Mouse (Mus musculus): ENCODE measurements around the gene Tubb5. TPM values are rescaled to one million over a fixed set of nuclear protein-coding genes. Genes with fewer than 3 reads are reported as not detected.

The Tubb5 gene
- polyA plus RNA-seq, 1 experiment, result 447 TPM

- Histone ChIP-seq H3K27ac (ENCODE audit: control insufficient read depth, insufficient read depth, low read depth, low read length, poor library complexity) (peak overlapping the region; percentile 87), H3K4me1 (ENCODE audit: control insufficient read depth, insufficient read depth, low read length) (peaks cover 4% of the 10 kb centered on the region), H3K4me3 (replicated peaks; ENCODE audit: control insufficient read depth, low read depth, low read length) (peak overlapping the region; percentile 67)
- TF ChIP-seq POLR2A (IDR thresholded peaks at IDR 0.05; ENCODE audit: borderline replicate concordance, control insufficient read depth, low read depth, low read length) (no peak), CTCF (IDR thresholded peaks at IDR 0.05; ENCODE audit: control insufficient read depth, insufficient read depth, low read length) (peak; percentile 44)
- WGBS, result 24% methylated on average over 8 of the region's 8 CpGs
These were observed 33.0 kb upstream of the Tubb5 start for GRCm38 (mm10) chr17:35870884-35871696.

GRCm38 (mm10) chr17:35870151-35870883 is 32.2 kb upstream of the Tubb5 start:
- WGBS, result 3% methylated on average over 9 of the region's 9 CpGs

GRCm38 (mm10) chr17:35869346-35870067 is 31.4 kb upstream of the Tubb5 start:
- peak overlapping the region; percentile 83 for H3K4me3 ChIP-seq (replicated peaks; ENCODE audit: control insufficient read depth, low read depth, low read length)
- WGBS, result under 1% methylated on average over 7 of the region's 7 CpGs
- TF ChIP-seq POLR2A (IDR thresholded peaks at IDR 0.05; ENCODE audit: borderline replicate concordance, control insufficient read depth, low read depth, low read length) (no peak), CTCF (IDR thresholded peaks at IDR 0.05; ENCODE audit: control insufficient read depth, insufficient read depth, low read length) (no peak)
- peaks cover 5% of the 10 kb centered on the region for H3K4me1 ChIP-seq (ENCODE audit: control insufficient read depth, insufficient read depth, low read length)
- peak overlapping the region; percentile 96 for H3K27ac ChIP-seq (ENCODE audit: control insufficient read depth, insufficient read depth, low read depth, low read length, poor library complexity)

More at GRCm38 (mm10) chr17:35870151-35870883, 32.2 kb upstream of the Tubb5 start:
- no peak for TF ChIP-seq POLR2A (IDR thresholded peaks at IDR 0.05; ENCODE audit: borderline replicate concordance, control insufficient read depth, low read depth, low read length)
- TF ChIP-seq CTCF (IDR thresholded peaks at IDR 0.05; ENCODE audit: control insufficient read depth, insufficient read depth, low read length), result no peak
- peak overlapping the region; percentile 83 for H3K4me3 ChIP-seq (replicated peaks; ENCODE audit: control insufficient read depth, low read depth, low read length)
- peaks cover 4% of the 10 kb centered on the region for H3K4me1 ChIP-seq (ENCODE audit: control insufficient read depth, insufficient read depth, low read length)
- peak overlapping the region; percentile 94 for H3K27ac ChIP-seq (ENCODE audit: control insufficient read depth, insufficient read depth, low read depth, low read length, poor library complexity)

GRCm38 (mm10) chr17:35868961-35869345 is 30.8 kb upstream of the Tubb5 start:
- TF ChIP-seq CTCF (IDR thresholded peaks at IDR 0.05; ENCODE audit: control insufficient read depth, insufficient read depth, low read length), result no peak
- no peak for TF ChIP-seq POLR2A (IDR thresholded peaks at IDR 0.05; ENCODE audit: borderline replicate concordance, control insufficient read depth, low read depth, low read length)
- under 1% methylated on average over 7 of the region's 7 CpGs for WGBS
- Histone ChIP-seq H3K27ac (ENCODE audit: control insufficient read depth, insufficient read depth, low read depth, low read length, poor library complexity) (peak overlapping the region; percentile 96), H3K4me1 (ENCODE audit: control insufficient read depth, insufficient read depth, low read length) (peaks cover 5% of the 10 kb centered on the region), H3K4me3 (replicated peaks; ENCODE audit: control insufficient read depth, low read depth, low read length) (peak overlapping the region; percentile 83)

GRCm38 (mm10) chr17:35868165-35868820 is 30.2 kb upstream of the Tubb5 start:
- 3% methylated on average over 17 of the region's 17 CpGs for WGBS
- H3K27ac ChIP-seq (ENCODE audit: control insufficient read depth, insufficient read depth, low read depth, low read length, poor library complexity), result peak overlapping the region; percentile 96
- peak; percentile 33; the same call in 1 of the 2 replicates for TF ChIP-seq POLR2A (IDR thresholded peaks at IDR 0.05; ENCODE audit: borderline replicate concordance, control insufficient read depth, low read depth, low read length)
- no peak for TF ChIP-seq CTCF (IDR thresholded peaks at IDR 0.05; ENCODE audit: control insufficient read depth, insufficient read depth, low read length)
- H3K4me3 ChIP-seq (replicated peaks; ENCODE audit: control insufficient read depth, low read depth, low read length), result peak overlapping the region; percentile 83
- peaks cover 3% of the 10 kb centered on the region; the same call in 1 of the 2 replicates for H3K4me1 ChIP-seq (ENCODE audit: control insufficient read depth, insufficient read depth, low read length)

GRCm38 (mm10) chr17:35866911-35867890 is 29.1 kb upstream of the Tubb5 start:
- TF ChIP-seq CTCF (IDR thresholded peaks at IDR 0.05; ENCODE audit: control insufficient read depth, insufficient read depth, low read length) (peak; percentile 51; the same call in 1 of the 2 replicates), POLR2A (IDR thresholded peaks at IDR 0.05; ENCODE audit: borderline replicate concordance, control insufficient read depth, low read depth, low read length) (no peak)
- WGBS, result 2% methylated on average over 26 of the region's 26 CpGs
- Histone ChIP-seq H3K27ac (ENCODE audit: control insufficient read depth, insufficient read depth, low read depth, low read length, poor library complexity) (peak overlapping the region; percentile 96), H3K4me3 (replicated peaks; ENCODE audit: control insufficient read depth, low read depth, low read length) (peak overlapping the region; percentile 83), H3K4me1 (ENCODE audit: control insufficient read depth, insufficient read depth, low read length) (peaks cover 1% of the 10 kb centered on the region; the same call in 1 of the 2 replicates)
